Mouse (Mus musculus) embryo, embryonic 9.5 days (tissue): ENCODE measurements around the gene Dido1.

Experiments used
- DNase-seq: peaks from one replicate; pipeline ENCODE4 v3.0.0-alpha.2; 2017; ENCODE audit errors: extremely low spot score

Gene Dido1

DNA sequence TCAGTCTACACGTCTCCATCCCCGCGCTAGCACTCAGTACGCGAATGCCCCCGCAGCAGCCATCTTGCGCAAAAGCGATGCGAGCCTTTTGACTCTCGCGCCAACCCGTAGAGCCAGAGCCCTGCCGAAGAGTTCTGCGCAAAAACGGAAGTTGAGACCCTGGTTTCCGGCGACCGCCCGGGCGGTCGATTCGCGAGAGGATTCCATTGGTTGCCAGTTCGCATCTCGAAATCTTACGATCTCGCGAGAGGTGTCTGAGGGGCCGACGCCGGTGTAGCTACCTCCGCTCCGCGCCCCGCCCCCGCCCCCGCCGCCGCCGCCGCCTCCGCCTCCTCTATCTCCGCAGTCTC is at the start of gene Dido1, which contains the start of gene Gid8:
Gene Dido1, minus strand, starts transcription at position 77 of the 350 bp plus-strand sequence.
Gene Gid8, plus strand, starts transcription at position 195 of the 350 bp plus-strand sequence.
- peak; percentile 94 for DNase-seq

DNA sequence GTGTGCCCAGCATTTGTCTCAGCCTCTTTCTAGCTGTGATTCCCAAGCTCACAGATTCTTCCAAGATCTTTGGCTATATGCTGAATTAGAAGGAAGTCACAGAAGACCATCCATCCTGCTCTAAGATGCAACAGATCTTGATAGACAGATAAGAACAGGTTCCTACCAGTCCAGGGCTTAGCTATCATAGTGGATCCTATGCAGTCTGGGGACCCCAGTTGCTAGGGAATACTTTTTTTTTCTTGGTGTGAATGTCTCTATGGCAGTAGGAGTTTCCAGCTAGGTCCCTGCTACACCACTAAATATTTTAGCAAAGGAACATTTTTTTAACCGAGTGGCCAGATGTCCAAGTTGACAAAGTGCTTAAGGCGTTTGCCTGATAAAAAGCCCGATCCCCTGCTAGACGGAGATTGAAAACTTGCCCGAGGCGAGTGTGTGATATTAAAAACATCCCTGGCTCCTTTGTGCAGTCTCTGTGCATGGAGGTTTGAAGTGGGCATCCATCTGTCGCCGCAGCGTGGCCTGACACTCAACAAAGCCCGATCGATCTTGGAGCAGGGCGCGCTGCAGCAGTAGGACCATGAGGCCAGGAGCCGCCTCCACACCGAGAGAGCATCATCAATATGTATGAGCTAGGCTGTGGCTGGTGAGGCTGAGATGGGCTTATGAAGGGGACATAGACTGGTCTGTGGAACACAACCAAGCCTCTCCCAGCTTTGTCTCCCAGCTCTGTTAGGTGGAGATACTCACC is 48.9 kb upstream of the Dido1 start:
- DNase-seq, result no peak

DNA sequence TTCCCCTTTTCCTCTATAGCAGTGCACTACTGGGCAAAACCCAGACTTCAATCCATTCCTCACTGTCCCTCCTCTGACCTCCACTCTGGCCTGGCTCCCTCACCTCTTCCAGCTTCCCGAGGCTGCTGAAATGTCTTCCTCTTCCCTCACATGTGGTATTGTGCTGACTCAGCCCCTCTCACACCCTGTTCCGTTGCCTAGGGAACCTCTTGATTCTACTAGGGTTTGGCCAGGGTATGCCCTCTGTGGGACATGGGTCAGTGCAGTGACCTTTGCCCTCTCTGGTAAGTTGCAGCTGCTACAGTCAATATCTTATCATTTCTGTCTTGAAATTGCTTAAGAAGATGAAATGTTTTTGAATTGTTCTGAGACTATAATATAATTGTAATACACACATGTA is 47.0 kb upstream of the Dido1 start:
- DNase-seq, result no peak

DNA sequence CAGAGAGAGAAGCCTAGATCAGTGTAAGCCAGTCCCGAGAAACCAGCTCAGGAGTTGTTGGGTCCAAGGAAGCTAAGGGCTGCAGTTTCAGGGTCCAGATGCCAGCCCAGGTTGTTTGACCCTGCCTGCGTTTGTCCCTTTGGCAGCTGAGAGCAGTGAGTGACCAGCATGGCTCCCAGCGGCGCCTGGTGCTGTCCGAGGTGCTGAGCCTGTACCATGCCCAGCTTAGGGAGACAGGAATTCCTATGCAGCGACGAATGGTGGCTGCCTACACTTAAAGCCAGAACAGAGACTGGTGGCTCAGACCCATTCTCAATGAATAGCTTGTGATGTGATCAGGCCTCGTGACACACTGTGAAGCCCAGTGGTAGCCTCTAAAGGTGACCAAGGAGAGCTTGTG is 46.1 kb upstream of the Dido1 start:
- DNase-seq, result peak; percentile 74

DNA sequence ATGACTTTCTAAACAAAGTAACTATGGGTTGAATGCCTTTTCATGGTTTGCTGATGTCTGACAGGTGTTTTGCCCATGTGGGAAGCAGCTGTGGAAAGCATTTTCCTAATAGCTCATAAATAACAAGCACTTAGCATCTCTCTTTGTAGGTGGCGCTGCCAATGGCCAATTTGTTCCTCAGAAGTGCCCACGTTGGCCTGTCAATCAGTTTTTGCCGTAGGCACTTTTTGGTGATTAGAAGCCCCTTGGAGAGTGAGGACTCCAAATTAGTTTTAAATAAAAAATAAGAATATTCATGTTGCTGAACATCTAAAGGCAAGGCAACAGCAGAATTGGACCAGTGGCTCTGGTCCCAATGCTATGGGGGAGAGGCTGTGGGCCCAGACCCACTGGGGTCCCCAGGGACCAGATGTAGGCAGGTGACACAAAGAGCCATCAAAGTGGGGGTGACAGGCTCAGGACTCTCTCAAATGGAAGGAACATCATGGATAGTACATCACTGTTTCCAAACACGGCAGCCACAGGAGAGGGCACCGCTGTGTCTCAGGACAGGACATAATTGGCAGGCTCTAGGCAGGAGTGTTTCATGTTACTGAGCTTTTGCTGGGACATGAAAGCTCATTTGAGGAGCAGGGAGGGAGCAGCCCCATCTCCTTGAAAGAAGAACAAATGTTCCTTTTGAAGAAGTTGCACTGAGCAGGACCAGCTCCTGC is 45.3 kb upstream of the Dido1 start:
- DNase-seq, result no peak

DNA sequence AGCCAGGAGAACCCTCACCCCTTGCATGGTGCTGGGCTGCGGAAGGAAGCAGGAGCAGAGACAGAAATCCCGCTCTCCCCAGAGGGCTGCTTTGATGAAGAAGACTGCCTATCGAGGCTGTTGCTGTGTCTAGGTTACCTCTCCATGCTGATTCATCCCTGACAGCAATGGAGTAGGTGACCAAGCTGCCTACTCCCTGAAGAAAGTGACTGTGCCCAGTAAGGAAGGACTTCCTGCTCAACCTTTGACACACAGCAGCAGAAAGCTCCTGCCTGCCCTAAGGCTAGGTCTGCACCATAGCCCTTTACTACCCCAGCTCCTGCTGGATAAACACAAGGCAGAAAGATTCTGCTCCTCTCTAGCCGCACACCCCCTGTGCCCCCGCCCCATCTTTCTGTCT is 39.1 kb upstream of the Dido1 start:
- DNase-seq, result no peak

DNA sequence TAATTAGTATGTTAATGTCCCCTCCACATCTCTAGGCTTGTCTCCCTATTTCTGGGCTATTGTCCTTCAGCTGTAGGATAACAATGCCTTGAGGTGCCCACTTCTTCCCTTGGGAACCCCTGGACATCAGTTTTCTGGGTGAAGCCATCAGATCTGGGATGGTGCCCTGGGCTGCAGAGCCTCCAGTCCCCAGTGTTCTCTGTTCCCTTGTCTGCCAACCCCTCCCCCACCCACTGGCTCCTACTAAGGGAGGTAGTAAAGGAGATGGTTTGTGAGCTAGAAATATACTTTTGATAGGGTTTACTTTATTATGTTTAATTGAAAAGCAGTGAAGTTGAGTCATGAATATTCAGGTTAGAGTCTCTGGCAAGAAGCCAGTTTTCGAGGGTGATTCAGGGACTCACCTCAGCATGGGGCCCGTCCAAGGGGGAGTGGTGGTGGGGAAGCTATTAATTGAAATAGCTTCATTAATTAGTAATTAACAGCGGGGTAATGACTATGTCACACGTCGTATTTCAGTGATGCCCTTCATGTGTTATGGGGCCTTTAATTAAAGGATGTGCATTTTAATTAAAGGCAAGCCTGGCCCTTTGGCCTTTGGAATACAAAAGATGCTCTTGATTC is 36.9 kb upstream of the Dido1 start:
- DNase-seq, result no peak

DNA sequence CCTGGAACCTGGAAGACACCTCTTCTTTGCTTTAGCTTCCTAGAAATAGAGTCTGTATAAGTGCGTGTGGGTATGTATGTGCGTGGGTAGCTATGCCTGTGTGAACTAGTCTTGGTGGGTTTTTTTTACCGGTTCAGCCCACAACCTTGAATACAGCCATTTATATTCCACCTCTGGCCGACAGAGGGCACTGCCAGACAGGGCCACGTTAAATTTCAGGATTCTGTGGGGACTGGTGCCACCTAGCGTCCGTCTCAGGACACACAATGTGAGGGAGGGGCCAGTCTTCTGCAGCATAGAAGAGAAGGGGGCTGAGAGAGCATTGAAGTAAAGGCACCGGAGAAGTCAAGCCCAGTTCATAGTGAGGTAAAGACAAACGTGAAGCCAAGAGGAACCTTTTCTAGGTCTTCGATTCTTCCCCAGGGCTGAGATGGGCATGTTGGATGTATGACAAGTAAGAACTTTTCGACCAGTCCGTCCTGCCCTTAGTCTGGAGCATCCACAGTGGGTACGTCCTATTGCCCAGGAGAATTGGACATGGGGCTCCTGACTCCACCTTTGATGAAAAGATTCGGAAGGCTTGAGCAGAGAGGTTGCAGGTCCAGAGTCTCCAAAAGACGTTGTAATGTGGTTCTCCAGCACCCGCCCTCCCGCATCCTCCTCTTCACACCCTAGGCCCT is 35.6 kb upstream of the Dido1 start:
- peak; percentile 84 for DNase-seq

DNA sequence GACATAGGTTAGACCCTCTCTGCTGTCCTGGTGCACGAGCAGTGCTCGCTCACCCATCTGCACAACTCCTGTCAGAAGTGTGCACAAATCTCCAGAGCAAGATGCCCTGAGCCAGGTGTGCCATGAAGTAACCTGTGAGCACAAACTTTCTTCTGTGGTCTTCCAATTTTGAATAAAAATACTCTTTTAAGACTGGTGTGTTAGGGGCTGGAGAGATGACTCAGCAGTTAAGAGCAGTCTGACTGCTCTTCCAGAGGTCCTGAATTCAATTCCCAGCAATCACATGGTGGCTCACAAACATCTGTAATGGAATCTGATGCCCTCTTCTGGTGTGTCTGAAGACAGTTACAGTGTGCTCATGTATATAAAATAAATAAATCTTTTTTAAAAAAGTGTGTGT is 33.5 kb upstream of the Dido1 start:
- DNase-seq, result no peak

DNA sequence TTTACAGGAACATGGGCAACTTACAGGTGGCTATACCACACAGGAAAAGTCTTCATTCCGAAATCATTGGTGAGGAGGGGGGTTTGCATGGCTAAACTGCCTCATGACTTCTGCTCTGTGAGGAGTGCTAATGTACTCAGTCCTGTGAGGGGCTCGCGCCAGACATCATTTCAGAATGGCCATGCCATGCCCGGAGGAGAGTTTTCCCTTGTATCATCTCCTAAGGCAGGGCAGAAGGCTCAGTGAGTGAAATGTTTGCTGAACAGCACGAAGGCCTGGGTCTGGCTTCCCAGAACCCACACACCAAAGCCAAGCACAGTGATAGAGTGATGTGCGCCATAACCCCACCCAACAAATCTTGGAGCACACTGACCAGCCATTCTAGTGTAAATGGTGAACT is 33.0 kb upstream of the Dido1 start:
- no peak for DNase-seq

DNA sequence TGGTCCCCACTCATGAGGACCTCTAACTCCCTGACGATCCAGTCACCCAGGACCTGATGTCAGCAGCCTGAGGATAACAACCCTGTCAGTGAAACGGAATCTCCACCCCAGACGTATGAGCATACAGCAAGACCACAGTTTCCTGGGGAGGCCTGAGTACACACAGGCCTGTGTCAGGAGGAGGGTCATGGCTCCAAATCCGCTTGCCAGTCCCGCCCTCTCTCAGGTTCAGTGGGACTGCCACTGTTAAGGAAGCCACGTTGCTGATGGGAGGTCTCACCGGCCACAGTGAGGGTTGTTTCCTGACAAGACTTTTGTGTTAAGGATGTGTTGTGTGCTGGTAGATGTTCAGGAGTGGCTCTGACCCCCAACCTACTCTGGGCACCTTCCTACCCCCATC is 31.6 kb upstream of the Dido1 start:
- DNase-seq, result no peak

DNA sequence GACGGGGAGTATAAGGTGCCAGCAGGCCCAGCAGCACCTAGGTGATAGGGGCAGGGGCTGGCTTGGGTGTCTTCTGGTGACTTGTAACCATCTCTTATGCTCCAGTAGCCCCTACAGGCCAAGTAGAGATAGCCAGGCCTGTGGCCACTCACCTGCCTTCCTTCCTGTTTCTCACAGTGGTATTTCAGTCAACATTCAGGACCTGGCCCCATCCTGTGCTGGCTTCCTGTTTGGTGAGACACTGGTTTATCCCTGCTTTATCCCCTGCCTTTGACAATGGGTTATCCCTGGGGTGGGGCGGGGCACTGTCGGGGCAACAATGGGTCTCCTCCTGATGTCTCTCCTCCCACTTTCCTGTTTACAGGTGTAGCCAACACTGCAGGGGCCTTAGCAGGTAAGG is 30.6 kb upstream of the Dido1 start:
- no peak for DNase-seq

DNA sequence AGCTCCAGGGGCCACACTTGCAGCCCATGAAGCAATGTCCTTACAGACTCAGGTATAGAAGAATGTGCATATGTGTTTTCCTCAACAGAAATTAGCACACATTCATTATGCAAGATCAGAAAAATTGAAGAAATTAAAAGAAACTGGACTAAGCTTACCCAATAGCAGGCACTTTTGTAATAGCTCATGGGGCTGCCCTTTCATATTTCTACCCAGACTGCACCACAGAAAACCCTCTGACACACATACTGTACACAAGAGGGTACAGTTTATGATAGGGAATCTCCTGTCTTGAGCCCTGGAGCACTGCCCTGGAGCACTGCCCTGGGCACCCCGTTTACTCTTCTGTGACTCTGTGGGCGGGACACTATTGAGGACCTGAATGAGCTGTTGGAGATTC is 28.2 kb upstream of the Dido1 start:
- DNase-seq, result no peak

DNA sequence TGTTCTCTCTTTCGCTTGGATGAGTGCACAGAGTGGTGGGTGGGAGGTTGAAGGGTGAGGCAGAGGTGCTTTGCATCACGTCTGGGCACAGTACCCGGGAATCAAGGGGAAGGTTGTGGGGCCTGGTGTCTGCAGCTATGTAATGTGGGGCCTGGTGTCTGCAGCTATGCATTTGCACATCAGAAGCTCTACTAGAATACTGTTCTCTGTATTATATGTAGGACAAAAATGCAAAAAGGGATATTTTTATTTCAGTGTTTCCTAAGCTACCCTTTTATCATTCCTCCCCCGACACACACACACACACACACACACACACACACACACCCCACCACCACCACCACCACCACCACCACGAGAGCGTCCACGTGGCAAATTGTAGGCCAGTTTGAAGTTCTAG is 25.4 kb upstream of the Dido1 start:
- DNase-seq, result no peak

DNA sequence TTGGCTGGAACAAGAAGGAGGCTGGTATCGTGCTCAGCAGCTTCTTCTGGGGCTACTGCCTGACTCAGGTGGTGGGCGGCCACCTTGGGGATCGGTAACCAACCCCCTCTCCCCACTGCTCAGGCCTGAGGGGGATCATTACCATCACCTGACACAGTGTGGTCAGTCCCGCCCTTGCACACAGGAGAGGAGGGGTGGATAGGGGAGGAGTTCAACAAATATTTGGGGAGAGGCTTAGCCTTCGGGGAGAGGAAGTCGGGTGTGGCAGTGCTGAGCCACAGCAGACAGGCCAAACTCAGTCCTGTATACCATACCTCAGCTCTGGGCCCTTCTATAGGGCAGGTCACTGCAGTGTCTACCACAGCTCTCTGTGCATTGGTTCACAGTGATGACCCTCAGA is 22.2 kb upstream of the Dido1 start:
- DNase-seq, result no peak

DNA sequence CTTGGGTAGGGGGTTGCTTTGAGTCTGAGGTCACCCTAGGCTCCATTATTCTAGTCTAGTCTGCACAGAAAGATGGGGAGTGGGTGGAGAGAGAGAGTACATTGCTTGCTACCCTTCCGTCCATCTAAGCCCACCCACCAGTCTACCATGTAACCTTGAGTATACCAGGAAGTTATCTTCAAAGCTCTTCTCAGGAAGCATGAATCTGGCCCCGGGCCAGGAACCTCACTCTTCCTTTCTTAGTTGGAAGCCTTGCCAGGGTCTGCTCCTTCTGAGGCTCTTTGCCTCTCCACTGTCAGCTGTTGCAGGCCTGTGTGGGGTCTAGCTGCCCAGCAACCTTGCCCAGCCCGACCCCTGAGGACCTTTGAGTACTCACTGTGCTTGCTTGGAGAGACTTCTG is 21.2 kb upstream of the Dido1 start:
- DNase-seq, result no peak

DNA sequence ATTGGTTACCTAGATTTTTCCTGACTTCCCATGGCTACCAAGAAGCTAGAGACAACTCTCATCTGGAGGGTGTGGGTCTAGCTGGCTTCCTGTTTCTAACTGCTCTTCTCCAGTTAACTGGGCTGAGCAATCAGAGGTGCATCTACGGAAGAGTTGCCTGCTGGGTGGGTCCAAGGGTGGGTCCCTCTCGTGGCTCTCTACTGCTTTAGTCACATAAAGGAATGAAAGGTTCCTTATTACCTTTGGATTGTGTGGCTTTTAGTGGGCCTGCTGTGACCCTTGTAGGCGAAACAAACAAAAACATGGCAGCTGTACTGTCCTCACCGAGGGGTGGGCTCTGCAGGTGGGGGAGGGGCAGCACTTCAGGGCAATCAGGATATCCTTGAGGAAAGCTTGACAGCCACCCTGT is 17.8 kb upstream of the Dido1 start:
- DNase-seq, result no peak

DNA sequence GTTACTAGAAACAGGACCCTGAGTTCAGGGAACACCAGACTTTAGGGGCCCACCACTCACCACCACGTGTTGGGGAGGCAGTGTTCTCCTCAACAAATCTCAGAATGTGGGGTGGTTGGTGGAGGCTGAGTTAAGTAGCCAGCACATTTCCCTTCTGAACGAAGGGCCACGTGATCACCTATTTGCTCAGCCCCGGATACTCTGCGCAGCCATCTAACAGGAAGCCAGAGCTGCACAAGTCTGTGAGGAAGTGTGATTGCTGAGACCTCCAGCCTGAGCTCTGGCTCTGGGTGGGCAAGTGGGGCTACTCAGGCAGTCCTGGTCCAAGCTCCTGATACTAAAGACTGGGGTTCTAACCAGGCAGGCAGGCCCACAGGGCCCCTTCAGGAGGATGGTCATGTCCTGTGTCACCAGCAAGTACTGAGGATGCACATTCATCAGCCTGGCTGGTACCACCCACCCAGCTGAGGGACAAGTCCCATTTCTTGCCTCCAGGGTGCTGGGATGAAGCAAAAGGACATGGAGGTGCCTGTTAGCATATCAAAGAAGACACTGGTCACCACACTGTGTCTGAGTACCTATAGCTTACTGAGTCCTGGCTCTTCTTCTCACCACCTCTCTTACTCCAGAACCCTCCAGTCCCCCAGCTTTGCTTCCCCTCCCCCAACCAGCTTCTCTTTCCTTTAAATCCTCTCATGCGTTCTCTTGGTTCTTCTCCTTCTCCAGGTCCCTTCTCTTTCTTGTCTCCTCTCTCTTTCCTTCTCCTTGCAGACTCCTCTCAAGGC is 17.1 kb upstream of the Dido1 start:
- no peak for DNase-seq

DNA sequence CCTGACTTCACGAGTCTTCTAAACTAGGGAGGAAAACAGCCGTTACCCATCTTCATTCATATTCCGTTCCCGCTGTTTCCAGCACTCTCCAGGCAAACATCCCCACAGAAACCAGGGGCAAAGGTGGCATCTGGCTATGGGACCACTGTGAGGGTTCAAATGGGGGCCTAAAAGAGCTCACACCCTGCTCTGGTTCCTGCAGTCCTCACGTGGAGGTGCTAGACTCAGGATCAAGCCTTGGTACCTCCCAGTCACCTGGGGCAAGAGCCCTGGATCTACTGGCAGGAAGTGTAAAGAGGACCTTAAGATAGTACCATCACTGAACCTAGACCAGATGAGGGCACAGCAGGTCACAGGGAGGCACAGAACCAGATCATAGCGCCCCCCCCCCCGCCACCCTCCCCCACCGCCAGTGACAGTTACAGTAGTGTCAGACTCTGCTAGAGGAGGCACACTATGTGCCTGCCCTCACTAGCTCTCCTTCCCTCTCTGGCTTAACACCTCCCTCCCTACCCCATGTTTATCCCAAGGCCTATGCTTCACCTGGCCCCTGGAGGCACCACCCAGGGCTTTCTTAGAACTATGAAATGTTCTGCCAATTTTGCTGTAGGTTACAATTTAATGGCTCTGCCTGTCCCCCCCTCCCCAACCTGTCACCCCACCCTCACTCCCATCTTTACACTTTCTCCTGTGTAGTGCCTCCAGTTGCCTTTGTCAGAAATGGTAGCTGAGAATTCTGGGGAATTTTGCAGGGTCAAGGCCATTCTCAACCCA is 16.2 kb upstream of the Dido1 start:
- no peak for DNase-seq

DNA sequence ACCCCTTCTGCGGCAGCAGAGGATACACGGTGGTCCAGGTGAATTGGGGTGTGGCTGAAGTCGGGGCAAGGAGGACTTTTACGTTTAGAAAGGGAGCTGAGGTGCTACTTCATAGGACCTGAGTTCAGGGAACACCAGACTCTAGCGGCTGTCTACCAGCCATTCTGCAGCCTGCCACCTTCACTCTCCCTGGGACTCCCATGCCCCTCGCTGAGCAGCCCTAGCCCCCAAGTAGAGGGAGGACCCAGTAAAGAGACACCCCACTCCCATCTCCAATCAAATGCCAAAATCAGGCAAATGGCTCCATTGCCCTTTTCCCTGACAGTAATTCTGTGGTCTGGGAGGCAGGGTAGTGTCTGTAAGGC is 15.6 kb upstream of the Dido1 start:
- no peak for DNase-seq
